Mouse (Mus musculus): Measurements from ENCODE around the gene AC124108.1. TPM values are rescaled to one million over a fixed set of nuclear protein-coding genes. Genes with fewer than 3 reads are reported as not detected.

Gene AC124108.1
- total RNA-seq, 2 experiments from 2014 or later = not detected

DNA sequence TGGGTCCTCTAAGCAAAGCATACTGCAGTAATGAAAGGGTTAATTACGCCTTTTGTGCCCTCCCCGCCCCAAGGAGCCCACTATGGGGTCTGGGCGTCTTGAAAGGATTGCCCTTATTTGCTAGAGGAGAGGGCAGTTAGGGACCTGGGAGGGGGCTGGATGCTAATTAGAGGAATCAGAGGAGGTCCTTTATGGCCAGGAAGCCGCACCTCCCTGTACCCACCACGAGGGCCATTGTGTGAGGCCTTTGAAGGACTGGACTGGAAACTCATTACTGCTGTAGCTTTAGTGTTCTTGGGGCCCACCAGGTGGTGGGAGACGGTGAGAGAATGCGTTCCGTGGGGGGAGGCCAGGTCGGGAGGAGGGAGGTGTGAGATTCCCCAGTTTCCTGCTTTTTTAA lies 6.4 kb downstream of the AC124108.1 start:
- no peak for DNase-seq
- Histone ChIP-seq H3K4me3 (no peak overlapping the region), H3K27ac (no peak overlapping the region)
- intact Hi-C loops (cut with DNase I) = no loop called here
- TF ChIP-seq CTCF (IDR thresholded peaks at IDR 0.05) = no peak

DNA sequence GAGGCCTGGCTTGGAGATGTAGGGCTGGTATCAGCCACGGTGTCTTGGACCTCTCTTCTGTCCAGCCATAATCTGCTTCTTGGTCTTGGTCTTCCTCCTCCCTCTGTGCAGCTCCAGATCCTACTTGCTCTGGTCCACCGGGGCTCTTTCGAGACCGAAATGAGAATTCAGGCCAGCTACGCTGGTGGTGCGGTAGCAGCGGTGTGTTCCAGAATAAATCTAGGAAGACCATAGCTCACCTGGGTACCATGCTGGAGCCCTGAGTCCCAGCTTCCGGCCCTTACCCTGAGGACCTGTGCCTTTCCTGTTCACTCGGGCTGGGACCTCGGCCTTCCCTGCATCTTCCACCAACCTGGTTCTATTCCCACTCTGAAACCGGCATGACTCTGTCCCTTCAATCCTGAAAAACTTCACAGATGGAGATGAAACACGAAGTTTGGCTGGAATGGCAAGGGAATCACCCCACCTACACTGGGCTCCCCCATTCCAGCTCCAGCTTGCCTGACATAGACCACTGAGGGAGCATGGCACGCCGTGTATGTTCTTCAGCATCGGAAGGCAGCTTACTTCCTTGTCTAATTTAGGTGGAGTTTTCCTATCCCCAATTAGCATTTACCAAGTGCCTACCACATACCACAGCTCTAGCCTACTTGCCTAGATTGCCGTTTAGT lies 7.3 kb downstream of the AC124108.1 start:
- no peak for DNase-seq
- intact Hi-C loops (cut with DNase I) = no loop called here
- H3K27ac ChIP-seq = no peak overlapping the region

DNA sequence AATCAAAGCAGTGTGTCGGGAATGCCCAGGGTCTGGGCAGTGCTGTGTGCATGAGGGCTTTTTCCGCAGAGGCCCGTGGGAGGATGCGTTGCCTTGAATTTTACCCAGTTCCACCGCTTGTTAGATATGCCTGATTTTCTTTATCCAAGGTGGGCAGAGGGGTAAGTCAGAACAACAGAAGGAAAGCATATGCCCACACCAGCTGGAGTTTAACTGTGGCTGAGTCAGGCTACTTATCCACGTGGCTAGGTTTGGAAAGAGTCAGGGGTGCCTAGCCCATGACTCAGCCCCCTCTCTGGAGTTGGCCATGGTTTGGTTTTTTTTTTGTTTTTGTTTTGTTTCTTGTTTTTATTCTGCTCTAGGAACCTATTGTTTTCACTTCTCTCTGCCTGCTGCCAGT lies 8.0 kb downstream of the AC124108.1 start:
- intact Hi-C loops (cut with DNase I) = no loop called here

More for the DNA sequence above, 7.3 kb downstream of the AC124108.1 start:
- no peak for TF ChIP-seq CTCF (IDR thresholded peaks at IDR 0.05)
- H3K4me3 ChIP-seq = no peak overlapping the region

DNA sequence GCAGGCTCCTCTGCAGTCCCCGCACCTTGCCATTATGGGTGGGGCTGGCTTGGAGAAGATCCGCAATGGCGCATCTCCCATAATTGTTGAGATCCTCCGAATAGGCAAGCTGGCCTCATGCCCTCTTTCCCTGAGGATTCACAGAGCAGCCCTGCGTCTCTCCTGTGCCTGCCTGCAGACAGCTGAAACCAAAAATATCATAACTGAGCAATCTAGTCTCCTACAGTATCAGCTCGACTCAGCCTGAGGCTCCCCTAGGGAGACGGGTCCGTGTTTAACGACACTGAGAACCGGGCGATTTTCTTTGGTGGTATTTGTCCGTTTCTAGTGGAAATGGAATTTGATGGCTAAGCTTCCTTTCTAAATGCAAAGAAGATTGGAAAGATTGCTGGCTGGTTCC lies 8.7 kb downstream of the AC124108.1 start:
- TF ChIP-seq CTCF (IDR thresholded peaks at IDR 0.05) = no peak
- intact Hi-C loops (cut with DNase I) = no loop called here
- Histone ChIP-seq H3K27ac (no peak overlapping the region), H3K4me3 (no peak overlapping the region)
- no peak for DNase-seq

More for the DNA sequence above, 8.0 kb downstream of the AC124108.1 start:
- Histone ChIP-seq H3K27ac (no peak overlapping the region), H3K4me3 (no peak overlapping the region)
- no peak for DNase-seq
- no peak for TF ChIP-seq CTCF (IDR thresholded peaks at IDR 0.05)

DNA sequence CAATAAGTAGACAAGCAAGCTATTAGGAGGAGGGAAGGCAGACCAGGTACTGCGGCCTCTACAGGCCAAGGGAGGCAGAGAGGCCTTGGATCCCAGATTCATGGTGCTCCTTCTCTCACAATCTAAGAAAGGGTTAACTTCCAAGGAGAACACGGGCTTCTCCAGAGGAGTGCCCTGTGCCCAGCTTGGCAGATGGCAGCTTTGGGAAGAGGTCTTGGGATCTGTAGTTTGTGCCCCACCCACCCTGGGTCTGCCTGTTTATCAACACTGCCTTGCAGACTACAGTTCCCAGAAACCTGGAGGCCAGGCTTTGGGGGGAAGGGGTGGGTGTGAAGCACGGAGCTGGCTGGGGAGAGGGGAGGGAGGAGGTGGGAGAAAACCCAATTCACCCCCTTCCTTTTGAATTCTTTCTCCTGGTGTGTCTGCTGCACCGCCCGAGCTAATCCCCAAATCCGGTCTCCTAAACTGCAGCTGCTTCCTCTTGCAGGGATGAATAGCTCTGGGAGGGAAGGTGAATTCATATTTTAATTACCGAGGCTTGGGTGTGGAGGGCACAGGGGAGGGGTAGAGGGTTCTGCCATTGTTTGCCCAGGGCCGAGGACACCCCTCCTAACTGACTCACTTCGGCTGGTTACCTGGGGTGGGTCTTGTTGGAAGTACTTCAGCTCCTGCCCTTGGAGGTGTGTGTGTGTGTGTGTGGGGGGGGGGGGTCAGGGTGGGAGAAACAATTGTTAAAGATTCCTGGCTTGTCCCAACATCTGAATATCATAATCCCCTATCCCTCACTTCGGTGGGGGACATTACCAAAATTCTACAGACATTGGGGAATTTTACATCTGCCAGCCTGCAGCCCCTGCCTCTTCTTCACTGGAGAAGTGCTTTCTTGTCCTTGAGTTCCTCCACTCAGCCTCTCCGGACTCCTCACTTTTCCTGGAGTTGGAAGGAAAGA lies 9.6 kb downstream of the AC124108.1 start:
- no peak for DNase-seq
- intact Hi-C loops (cut with DNase I) = no loop called here
- TF ChIP-seq CTCF (IDR thresholded peaks at IDR 0.05) = no peak
- H3K27ac ChIP-seq = no peak overlapping the region
- no peak overlapping the region for H3K4me3 ChIP-seq

DNA sequence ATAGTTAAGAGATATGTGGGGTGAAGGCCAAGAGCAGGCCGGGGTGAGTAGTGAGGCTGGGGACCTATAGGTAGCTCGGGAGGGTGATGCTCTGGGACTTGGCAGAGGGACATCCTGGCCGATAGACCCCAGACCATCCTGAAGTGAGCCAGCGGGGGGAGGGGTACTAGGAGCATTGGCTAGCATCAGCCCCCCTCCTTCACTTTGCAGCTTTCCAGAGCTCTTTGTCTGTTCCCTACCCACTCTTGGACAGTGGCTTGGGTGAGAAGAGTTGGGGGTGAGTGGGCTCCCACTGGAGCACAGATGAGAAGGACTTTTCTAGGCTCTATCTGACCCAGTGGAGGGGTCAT lies 10.2 kb downstream of the AC124108.1 start:
- Histone ChIP-seq H3K27ac (no peak overlapping the region), H3K4me3 (no peak overlapping the region)
- intact Hi-C loops (cut with DNase I) = no loop called here
- no peak for TF ChIP-seq CTCF (IDR thresholded peaks at IDR 0.05)
- DNase-seq = no peak

DNA sequence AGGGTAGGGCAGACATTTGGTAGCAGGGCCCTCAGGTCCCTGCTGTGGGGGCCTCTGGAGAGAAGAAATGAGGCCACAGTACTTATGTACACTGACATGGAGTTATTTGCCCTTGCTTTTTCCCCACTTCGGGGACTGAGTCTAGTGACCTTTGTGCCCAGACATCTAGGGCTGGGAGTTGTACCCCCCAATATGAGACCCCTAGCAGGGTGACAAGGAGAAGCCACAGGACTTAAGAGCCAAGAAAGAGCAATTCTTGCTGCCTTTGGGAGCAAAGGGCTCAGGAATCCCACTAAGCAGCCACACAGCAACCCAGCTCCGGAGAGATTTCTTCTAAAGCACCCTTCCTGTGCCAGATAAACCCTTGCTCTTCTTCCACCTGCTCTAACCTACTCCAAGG lies 10.7 kb downstream of the AC124108.1 start:
- no peak overlapping the region for H3K4me3 ChIP-seq
- intact Hi-C loops (cut with DNase I) = no loop called here
- no peak for TF ChIP-seq CTCF (IDR thresholded peaks at IDR 0.05)
- no peak overlapping the region for H3K27ac ChIP-seq
- no peak for DNase-seq

DNA sequence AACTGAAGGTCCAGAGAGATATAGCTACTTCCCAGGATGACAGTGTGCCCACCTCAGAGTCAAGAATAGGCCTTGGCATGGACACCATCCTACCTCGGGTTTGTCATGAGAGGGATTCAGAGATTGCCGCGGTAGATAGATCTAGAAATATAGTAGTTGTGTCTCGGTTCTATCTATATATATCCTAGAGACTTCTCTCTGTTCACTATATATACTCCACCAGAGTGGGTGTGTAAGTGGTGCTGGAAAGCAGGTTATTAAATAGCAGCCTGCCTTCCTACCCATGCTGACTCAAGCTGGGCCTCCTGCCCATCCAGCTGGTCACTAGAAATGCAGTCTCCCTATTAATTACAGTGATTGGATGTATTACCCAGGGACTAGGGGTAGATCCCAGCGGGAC lies 11.5 kb downstream of the AC124108.1 start:
- intact Hi-C loops (cut with DNase I) = no loop called here
- H3K27ac ChIP-seq = no peak overlapping the region
- H3K4me3 ChIP-seq = no peak overlapping the region
- TF ChIP-seq CTCF (IDR thresholded peaks at IDR 0.05) = no peak
- DNase-seq = peak; percentile 45

DNA sequence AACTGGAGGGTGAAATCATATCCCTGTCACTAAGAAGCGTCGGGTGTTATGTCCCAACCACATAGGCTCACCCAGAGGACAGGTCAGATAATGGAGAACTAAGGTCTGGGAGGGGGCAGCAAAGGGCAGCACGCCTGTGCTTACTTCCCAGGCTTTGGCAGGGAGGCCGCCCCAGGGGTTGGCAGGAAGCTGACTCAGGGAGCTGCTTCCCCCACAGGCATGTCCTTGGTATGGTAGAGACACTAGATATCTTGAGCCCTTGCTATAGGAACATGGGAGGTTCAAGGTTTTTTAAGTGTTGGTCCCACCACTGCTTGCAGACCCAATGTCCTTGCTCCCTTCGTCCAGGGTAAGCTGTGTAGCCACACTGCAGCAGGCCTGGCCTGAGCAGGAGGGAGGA lies 14.7 kb downstream of the AC124108.1 start:
- no peak overlapping the region for H3K4me3 ChIP-seq
- no peak for TF ChIP-seq CTCF (IDR thresholded peaks at IDR 0.05)
- intact Hi-C loops (cut with DNase I) = no loop called here

DNA sequence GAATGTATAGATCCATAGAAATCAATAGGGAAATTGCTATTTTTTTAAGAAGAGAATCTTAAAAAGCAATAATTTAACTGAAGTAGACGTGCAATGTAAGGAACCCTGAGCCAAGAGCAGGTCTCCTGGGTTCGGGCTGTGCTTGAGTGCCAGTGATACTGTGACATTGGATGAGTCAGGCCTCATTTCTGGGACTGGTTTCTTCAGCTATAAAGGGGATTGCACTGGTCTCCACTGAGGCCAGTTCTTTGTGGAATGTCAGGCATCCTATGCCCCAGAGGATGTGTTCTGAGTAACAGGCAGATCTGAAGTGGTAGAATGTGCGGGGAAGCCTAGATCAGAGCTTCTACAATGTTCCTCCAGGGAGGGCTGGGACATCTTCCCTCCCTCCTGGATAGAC lies 15.6 kb downstream of the AC124108.1 start:
- H3K27ac ChIP-seq = no peak overlapping the region
- no peak for TF ChIP-seq CTCF (IDR thresholded peaks at IDR 0.05)
- intact Hi-C loops (cut with DNase I) = no loop called here
- no peak overlapping the region for H3K4me3 ChIP-seq
- DNase-seq = no peak

More for the DNA sequence above, 14.7 kb downstream of the AC124108.1 start:
- DNase-seq = peak; percentile 44
- H3K27ac ChIP-seq = no peak overlapping the region

DNA sequence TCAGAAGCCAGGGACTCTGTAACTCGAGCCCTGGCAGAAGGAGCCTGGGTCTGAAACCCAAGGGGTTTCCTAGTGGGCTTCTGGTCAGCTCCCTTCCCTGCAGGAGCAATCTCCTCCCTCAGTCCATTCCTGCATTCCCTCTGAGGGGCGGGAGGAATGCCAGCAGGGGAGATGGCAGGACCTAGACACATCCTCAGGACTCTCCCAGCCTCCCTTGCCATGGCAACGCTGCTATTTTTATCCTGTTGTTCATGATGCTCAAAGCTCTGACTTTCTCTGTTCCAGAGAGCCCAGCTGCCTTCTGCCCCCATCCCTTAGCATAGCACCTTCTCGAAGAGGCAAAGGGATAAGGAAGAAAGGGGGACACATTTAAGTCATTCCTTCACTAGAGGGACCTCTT lies 16.9 kb downstream of the AC124108.1 start:
- peak; percentile 40 for DNase-seq
- TF ChIP-seq CTCF (IDR thresholded peaks at IDR 0.05) = no peak
- no peak overlapping the region for H3K4me3 ChIP-seq
- H3K27ac ChIP-seq = no peak overlapping the region
- intact Hi-C loops (cut with DNase I) = no loop called here

DNA sequence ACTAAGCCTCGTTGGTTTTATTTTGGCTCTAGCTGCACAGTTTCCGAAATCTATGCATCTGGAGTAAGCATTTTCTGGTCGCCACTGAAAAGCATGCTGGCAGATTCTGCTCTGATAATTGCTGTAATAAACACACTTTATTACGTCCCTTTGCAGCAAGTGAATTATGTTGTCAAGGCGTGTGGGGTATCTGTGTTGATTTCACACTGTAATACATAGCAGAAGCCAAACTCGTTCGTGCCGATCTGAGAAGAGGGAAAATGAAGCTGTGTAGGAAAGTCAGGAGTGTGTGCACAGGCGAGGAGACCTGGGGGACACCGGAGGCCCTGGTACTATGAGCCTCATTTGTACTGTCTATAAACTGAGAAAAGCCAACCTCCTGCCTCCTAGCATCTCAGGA lies 18.1 kb downstream of the AC124108.1 start:
- no peak overlapping the region for H3K4me3 ChIP-seq
- no peak overlapping the region for H3K27ac ChIP-seq
- no peak for TF ChIP-seq CTCF (IDR thresholded peaks at IDR 0.05)
- DNase-seq = no peak
- intact Hi-C loops (cut with DNase I) = no loop called here

DNA sequence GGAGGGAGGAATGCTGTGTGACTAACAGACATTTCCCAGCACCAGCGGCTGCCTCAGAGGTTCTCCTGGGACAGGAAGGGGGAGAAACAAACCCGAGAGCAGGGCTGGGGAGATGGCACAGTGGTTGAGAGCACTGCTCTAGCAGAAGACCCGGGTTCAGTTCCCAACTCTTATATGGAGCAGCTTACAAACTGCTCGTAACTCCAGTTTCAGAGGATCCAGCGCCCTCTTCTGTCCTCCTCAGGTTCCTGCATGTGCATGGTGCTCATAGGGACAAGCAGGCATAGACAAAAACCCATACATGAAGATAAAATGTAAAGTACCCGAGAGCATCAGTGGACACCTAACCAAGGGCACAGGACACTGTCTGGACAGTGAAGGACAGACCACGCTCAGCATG lies 19.7 kb downstream of the AC124108.1 start:
- no peak for DNase-seq
- no peak overlapping the region for H3K4me3 ChIP-seq
- intact Hi-C loops (cut with DNase I) = loop anchor here (2.0 kb wide), 2 partner anchors 46 to 54 kb away; no protein-coding TSS in a partner anchor
- no peak overlapping the region for H3K27ac ChIP-seq
- TF ChIP-seq CTCF (IDR thresholded peaks at IDR 0.05) = peak; percentile 59
